Mouse (Mus musculus) gonadal fat pad, adult 2 months (tissue): Measurements from ENCODE around the gene Opa3. TPM values are rescaled to one million over a fixed set of nuclear protein-coding genes. Genes with fewer than 3 reads are reported as not detected.
"Not testable (repeated sequence)": the region's sequence is repeated elsewhere in the genome, so short reads cannot be mapped to it uniquely, and the experiment has no call there.

Experiments
- DNase-seq: peaks from one replicate; pipeline ENCODE4 v3.0.0-alpha.2; 2012; ENCODE audit warnings: low read depth
- polyA plus RNA-seq: library from polyadenylated mRNA; depleted of rRNA; stranded (reverse); fragments of >200 nt; gene quantifications from 2 replicates; pipeline ENCODE4 v1.2.3, GENCODE M21; 2012

Gene Opa3
- polyA plus RNA-seq, 1 experiment = 38.1 TPM

GRCm38 (mm10) chr7:19281680-19282304 is 53.7 kb downstream of the Opa3 start:
- not testable (repeated sequence) for DNase-seq

GRCm38 (mm10) chr7:19282385-19282784 is 54.3 kb downstream of the Opa3 start, which contains the start of gene Rtn2:
Gene Rtn2 (plus strand): TSS chr7:19282624.
- DNase-seq = no peak

- DNase-seq = no peak
Observed at GRCm38 (mm10) chr7:19282791-19283405, 54.8 kb downstream of the Opa3 start.

- no peak for DNase-seq
Observed at GRCm38 (mm10) chr7:19283406-19283804, 55.3 kb downstream of the Opa3 start.

GRCm38 (mm10) chr7:19284763-19285162 is 56.6 kb downstream of the Opa3 start:
- DNase-seq = no peak

- no peak for DNase-seq
Observed at GRCm38 (mm10) chr7:19290969-19291596, 62.9 kb downstream of the Opa3 start.

- no peak for DNase-seq
Observed at GRCm38 (mm10) chr7:19295503-19296185, 67.5 kb downstream of the Opa3 start.

- no peak for DNase-seq
Observed at GRCm38 (mm10) chr7:19297034-19297433, 68.9 kb downstream of the Opa3 start.

- no peak for DNase-seq
Observed at GRCm38 (mm10) chr7:19297794-19298193, 69.7 kb downstream of the Opa3 start.

- DNase-seq = no peak
Observed at GRCm38 (mm10) chr7:19299194-19299593, 71.1 kb downstream of the Opa3 start.

GRCm38 (mm10) chr7:19300501-19301421 is 72.6 kb downstream of the Opa3 start:
- no peak for DNase-seq

GRCm38 (mm10) chr7:19301461-19302263 is 73.5 kb downstream of the Opa3 start:
- DNase-seq = no peak

GRCm38 (mm10) chr7:19302264-19303045 is 74.3 kb downstream of the Opa3 start:
- DNase-seq = no peak

GRCm38 (mm10) chr7:19303046-19303305 is 74.8 kb downstream of the Opa3 start:
- no peak for DNase-seq

- DNase-seq = no peak
Observed at GRCm38 (mm10) chr7:19303770-19304169, 75.6 kb downstream of the Opa3 start.

GRCm38 (mm10) chr7:19304501-19305412 is 76.6 kb downstream of the Opa3 start:
- DNase-seq = no peak

GRCm38 (mm10) chr7:19305413-19305735 is 77.2 kb downstream of the Opa3 start:
- DNase-seq = no peak
